Mouse (Mus musculus): Measurements from ENCODE around the gene Tbc1d10b. TPM values are rescaled to one million over a fixed set of nuclear protein-coding genes. Genes with fewer than 3 reads are reported as not detected.

Tbc1d10b gene
- total and polyA plus RNA-seq, 3 experiments = 37.4 to 70.3 TPM; not detected in 1

GRCm38 (mm10) chr7:127234777-127235176, 26.5 kb upstream of the Tbc1d10b start:
- no peaks in the 10 kb centered on the region for H3K9me3 ChIP-seq (replicated peaks; ENCODE audit: insufficient read depth, low read length)
- TF ChIP-seq JUND (IDR thresholded peaks at IDR 0.05; ENCODE audit: low read depth, low read length) (no peak), MAZ (IDR thresholded peaks at IDR 0.05; ENCODE audit: low read depth, low read length) (no peak)
- no peaks in the 10 kb centered on the region for H3K27me3 ChIP-seq (ENCODE audit: control insufficient read depth in 1 of 2, insufficient read depth in 2 of 2, low read length in 2 of 2)
- no peak for DNase-seq (ENCODE audit: low read depth, low spot score)
- H3K36me3 ChIP-seq (ENCODE audit: control insufficient read depth in 1 of 2, insufficient read depth in 2 of 2, low read length in 2 of 2) = peaks cover 0 to 14% of the 10 kb centered on the region in 2 experiments; a peak in 3 of 4 replicates
- no peak overlapping the region for H3K9ac ChIP-seq (ENCODE audit: control insufficient read depth, low read depth, low read length, poor library complexity, severe bottlenecking)
- H3K4me3 ChIP-seq (ENCODE audit: control insufficient read depth in 1 of 2, insufficient read depth in 1 of 2, low read depth in 2 of 2, low read length in 2 of 2) = no peak overlapping the region
- H3K79me2 ChIP-seq (ENCODE audit: control insufficient read depth, insufficient read depth, low read length, poor library complexity) = peaks cover 37% of the 10 kb centered on the region
- no peak overlapping the region for H3K27ac ChIP-seq (ENCODE audit: control insufficient read depth, low read depth, low read length)
- H3K4me1 ChIP-seq (ENCODE audit: control insufficient read depth in 1 of 2, insufficient read depth in 2 of 2, low read length in 2 of 2) = peaks cover 2 to 18% of the 10 kb centered on the region in 2 experiments; a peak in 3 of 4 replicates

DNA sequence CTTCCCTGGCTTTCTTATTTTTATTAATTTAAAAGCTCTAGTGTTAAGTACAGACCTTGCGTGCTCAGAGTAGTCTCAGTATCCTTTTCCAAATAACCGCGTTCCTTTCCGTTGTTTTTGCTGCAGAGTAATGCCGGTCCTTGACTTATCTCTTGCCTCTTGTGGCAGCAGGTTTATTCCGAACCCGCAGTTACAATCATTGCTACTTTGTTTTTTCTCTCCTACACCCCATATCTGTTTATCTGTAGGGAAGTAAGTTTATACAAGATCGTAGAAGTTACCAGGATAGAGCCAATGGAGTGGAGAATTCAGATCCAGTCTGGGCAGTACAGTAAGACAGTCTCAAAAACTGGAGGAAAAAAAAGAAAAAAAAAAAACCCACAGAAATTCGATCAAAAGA, 25.5 kb upstream of the Tbc1d10b start:
- peak; percentile 73 for DNase-seq (ENCODE audit: low read depth, low spot score)
- H3K9me3 ChIP-seq (replicated peaks; ENCODE audit: insufficient read depth, low read length) = no peaks in the 10 kb centered on the region
- no peak for TF ChIP-seq ZC3H11A (IDR thresholded peaks at IDR 0.05; ENCODE audit: low read depth, low read length)
- no peak for TF ChIP-seq TBP (IDR thresholded peaks at IDR 0.05; ENCODE audit: low read depth, low read length)
- TF ChIP-seq ELF1 (IDR thresholded peaks at IDR 0.05; ENCODE audit: low read depth, low read length) = no peak
- TF ChIP-seq UBTF (IDR thresholded peaks at IDR 0.05; ENCODE audit: borderline replicate concordance, insufficient read depth, low read depth, low read length) = no peak
- peak; percentile 49; the same call in 1 of the 2 replicates for TF ChIP-seq ETS1 (IDR thresholded peaks at IDR 0.05; ENCODE audit: low read depth, low read length)
- TF ChIP-seq NRF1 (IDR thresholded peaks at IDR 0.05; ENCODE audit: insufficient read depth, low read depth, low read length, poor library complexity, severe bottlenecking) = no peak
- peak; percentile 35 for TF ChIP-seq MXI1 (IDR thresholded peaks at IDR 0.05; ENCODE audit: low read depth, low read length)
- TF ChIP-seq ZNF384 (IDR thresholded peaks at IDR 0.05; ENCODE audit: low read depth, low read length) = no peak
- TF ChIP-seq POLR2A (IDR thresholded peaks at IDR 0.05; ENCODE audit: control insufficient read depth in 1 of 2, insufficient read depth in 1 of 2, low read depth in 1 of 2, low read length in 2 of 2, poor library complexity in 1 of 2) = no peak
- peak; percentile 71; the same call in 1 of the 2 replicates for TF ChIP-seq GATA1 (IDR thresholded peaks at IDR 0.05; ENCODE audit: low read depth, low read length)
- TF ChIP-seq MYB (IDR thresholded peaks at IDR 0.05; ENCODE audit: low read depth, low read length) = no peak
- TF ChIP-seq RCOR1 (IDR thresholded peaks at IDR 0.05; ENCODE audit: low read depth, low read length) = peak; percentile 79
- peak in 1 of 2 experiments; percentile 62 for TF ChIP-seq EP300 (IDR thresholded peaks at IDR 0.05; ENCODE audit: low read depth in 1 of 2, low read length in 2 of 2)
- peak; percentile 49; the same call in 1 of the 2 replicates for TF ChIP-seq SIN3A (IDR thresholded peaks at IDR 0.05; ENCODE audit: low read length)
- 0 out of 2 replicates have a peak, but pooled peaks have one; percentile 13 for TF ChIP-seq MYC (IDR thresholded peaks at IDR 0.05; ENCODE audit: low read depth, low read length)
- TF ChIP-seq NELFE (IDR thresholded peaks at IDR 0.05; ENCODE audit: low read depth, low read length) = no peak
- TF ChIP-seq TCF12 (IDR thresholded peaks at IDR 0.05; ENCODE audit: low read depth, low read length) = 0 out of 2 replicates have a peak, but pooled peaks have one; percentile 38
- no peak for TF ChIP-seq POLR2AphosphoS2 (IDR thresholded peaks at IDR 0.05; ENCODE audit: low read length)
- TF ChIP-seq TAL1 (IDR thresholded peaks at IDR 0.05; ENCODE audit: low read length) = peak; percentile 53
- TF ChIP-seq USF1 (IDR thresholded peaks at IDR 0.05; ENCODE audit: low read depth, low read length) = no peak
- TF ChIP-seq CHD2 (IDR thresholded peaks at IDR 0.05; ENCODE audit: low read length) = no peak
- TF ChIP-seq RAD21 (IDR thresholded peaks at IDR 0.05; ENCODE audit: low read depth, low read length) = no peak
- TF ChIP-seq MAX (IDR thresholded peaks at IDR 0.05; ENCODE audit: low read length) = no peak
- TF ChIP-seq POLR2AphosphoS5 (IDR thresholded peaks at IDR 0.05; ENCODE audit: borderline replicate concordance, low read depth, low read length) = no peak
- H3K4me3 ChIP-seq (ENCODE audit: control insufficient read depth in 1 of 2, insufficient read depth in 1 of 2, low read depth in 2 of 2, low read length in 2 of 2) = peak overlapping the region; percentile 80 to 83
- H3K79me2 ChIP-seq (ENCODE audit: control insufficient read depth, insufficient read depth, low read length, poor library complexity) = peaks cover 37% of the 10 kb centered on the region
- peaks cover 0 to 14% of the 10 kb centered on the region in 2 experiments; a peak in 3 of 4 replicates for H3K36me3 ChIP-seq (ENCODE audit: control insufficient read depth in 1 of 2, insufficient read depth in 2 of 2, low read length in 2 of 2)
- H3K27ac ChIP-seq (ENCODE audit: control insufficient read depth, low read depth, low read length) = peak overlapping the region; percentile 74
- H3K4me1 ChIP-seq (ENCODE audit: control insufficient read depth in 1 of 2, insufficient read depth in 2 of 2, low read length in 2 of 2) = peaks cover 2 to 18% of the 10 kb centered on the region in 2 experiments; a peak in 3 of 4 replicates
- H3K27me3 ChIP-seq (ENCODE audit: control insufficient read depth in 1 of 2, insufficient read depth in 2 of 2, low read length in 2 of 2) = no peaks in the 10 kb centered on the region
- peak overlapping the region; percentile 94 for H3K9ac ChIP-seq (ENCODE audit: control insufficient read depth, low read depth, low read length, poor library complexity, severe bottlenecking)

All from MEL (cell line).